In the genomic region with DNA sequence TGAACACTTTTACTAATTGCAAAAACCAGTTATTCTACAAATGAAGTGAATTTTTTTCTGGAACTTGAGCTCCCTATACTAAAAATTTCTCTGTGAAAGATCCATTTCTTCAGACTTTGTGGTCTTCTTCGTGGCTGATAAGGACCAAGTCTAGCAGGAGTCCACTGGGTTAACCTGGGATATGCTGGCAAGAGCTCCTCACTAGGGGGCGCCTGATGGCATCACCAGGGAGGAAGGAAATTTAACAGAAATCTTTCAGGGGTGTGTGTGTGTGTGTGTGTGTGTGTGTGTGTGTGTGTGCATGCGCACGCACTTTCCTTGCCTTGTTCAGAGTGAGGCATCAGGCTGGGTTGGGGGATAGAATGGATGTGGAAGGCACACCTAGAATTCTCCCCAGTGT, we compare ENCODE assay signal across 9 mouse cellular contexts. TPM values are rescaled to one million over a fixed set of nuclear protein-coding genes. Genes with fewer than 3 reads are reported as not detected.
DNase-seq lines count a peak whose midpoint lies in the region; ATAC-seq lines count a peak whose summit lies in the region.
"Had no signal": no experiment of that assay in that cellular context is flagged by ENCODE, and none has a peak within 500 bp of the region (broad histone marks: within the 10 kb centered on the region; RNA-seq: fewer than 3 reads in every experiment).

No protein-coding gene starts in this region.

- no peak overlapping the region for H3K9ac ChIP-seq in midbrain, embryonic 13.5 days (replicated peaks)
- H3K9ac ChIP-seq: neural tube, embryonic 13.5 days had no signal

- no peaks in the 10 kb centered on the region for H3K36me3 ChIP-seq in midbrain, embryonic 13.5 days
- H3K36me3 ChIP-seq: neural tube, embryonic 13.5 days had no signal

- H3K4me2 ChIP-seq in midbrain, embryonic 13.5 days (replicated peaks): no peak overlapping the region
- H3K4me2 ChIP-seq: neural tube, embryonic 13.5 days had no signal

- H3K27ac ChIP-seq in midbrain, embryonic 13.5 days: no peak overlapping the region
- H3K27ac ChIP-seq: neural tube, embryonic 13.5 days had no signal

- peak; percentile 22 to 35 for DNase-seq in heart, adult 18-20 months
- no peak for DNase-seq in heart, postnatal 25 days (ENCODE audit: low spot score)
- peak; percentile 2 to 39 for DNase-seq in urinary bladder, adult 18-20 months (ENCODE audit: low spot score in 2 of 2)
- DNase-seq in urinary bladder, adult 2 months (ENCODE audit: low spot score): no peak
- DNase-seq in embryo, embryonic 11 days: peak; percentile 19

- WGBS in midbrain, embryonic 13.5 days: 68% methylated on average over 4 of the region's 4 CpGs

- intact Hi-C loops in heart, postnatal 25 days (cut with DNase I): no loop called here

- 0 out of 2 replicates have a peak, but pooled peaks cover 3% of the 10 kb centered on the region for H3K4me1 ChIP-seq in midbrain, embryonic 13.5 days (replicated peaks)
- H3K4me1 ChIP-seq: neural tube, embryonic 13.5 days had no signal

- ATAC-seq in megakaryocyte-erythroid progenitor cell, adult 5-6 weeks (replicated peaks; ENCODE audit: low FRiP score, low TSS enrichment, poor library complexity, severe bottlenecking): peak; percentile 77; the same call in 1 of the 2 replicates
- ATAC-seq in frontal cortex, adult (ENCODE audit: low TSS enrichment): no peak
- no peak for ATAC-seq in midbrain, embryonic 13.5 days

- no peak overlapping the region for H3K4me3 ChIP-seq in midbrain, embryonic 13.5 days (replicated peaks)
- H3K4me3 ChIP-seq: neural tube, embryonic 13.5 days had no signal

- no peaks in the 10 kb centered on the region for H3K27me3 ChIP-seq in midbrain, embryonic 13.5 days
- H3K27me3 ChIP-seq: neural tube, embryonic 13.5 days had no signal

- H3K9me3 ChIP-seq in midbrain, embryonic 13.5 days: no peaks in the 10 kb centered on the region
- H3K9me3 ChIP-seq: neural tube, embryonic 13.5 days had no signal

RNA-seq across cellular contexts. Expression of gene Stx17, which starts 8.5 kb away (rescaled TPM):
- total RNA-seq in heart, adult 18-20 months (2021): 10 to 100 TPM; 30.3 to 31.1 TPM
- 10 to 100 TPM; 22.6 to 28.7 TPM for total RNA-seq in heart, postnatal 25 days (2021)
- 22.4 and 24.8 TPM in 2 replicates for polyA plus RNA-seq in urinary bladder, adult 2 months (2012; rRNA removed)
- total RNA-seq in megakaryocyte-erythroid progenitor cell, adult 5-6 weeks (2014; fragmentation: Nextera tagmentation): 16.3 and 22.8 TPM in 2 replicates
- total RNA-seq in megakaryocyte-erythroid progenitor cell, adult 5-6 weeks (2017): 25.6 and 35.5 TPM in 2 replicates
- polyA plus RNA-seq in midbrain, embryonic 13.5 days (2015; fragmentation: Nextera tagmentation; extraction: Ambion mirVana): 20.3 and 22.0 TPM in 2 replicates

Comparison
In these comparisons a context has a peak if more than half of its experiments do, and no peak if none do; other contexts are left out.
1. DNase-seq: peak in heart, adult 18-20 months (2 of 2), urinary bladder, adult 18-20 months (2 of 2) and embryo, embryonic 11 days (single experiment); none in heart, postnatal 25 days (single experiment) and urinary bladder, adult 2 months (single experiment).